Mouse (Mus musculus): ENCODE data around the gene Amhr2.

- TF ChIP-seq GATA1 (IDR thresholded peaks at IDR 0.05; ENCODE audit: borderline replicate concordance, low read length) (no peak), FLI1 (IDR thresholded peaks at IDR 0.05; ENCODE audit: low read length) (no peak)
Measured at GRCm38 (mm10) chr15:102433173-102433572, 12.0 kb upstream of the Amhr2 start.

Measured in megakaryocyte, embryonic 14.5 days (primary cell).